In genomic region chr14:59689596-59689995, GRCm38 (mm10) we compare ENCODE assay signal across 28 mouse cellular contexts.
DNase-seq lines count a peak whose midpoint lies in the region; ATAC-seq lines count a peak whose summit lies in the region.
"Had no signal": no experiment of that assay in that cellular context is flagged by ENCODE, and none has a peak within 500 bp of the region (broad histone marks: within the 10 kb centered on the region; RNA-seq: fewer than 3 reads in every experiment).

No protein-coding gene starts in this region.

- no peak overlapping the region for H3K4me3 ChIP-seq in kidney, embryonic 16.5 days (ENCODE audit: low read length)
- H3K4me3 ChIP-seq in lung, embryonic 16.5 days (ENCODE audit: low read length) = no peak overlapping the region
- H3K4me3 ChIP-seq: embryonic facial prominence, embryonic 13.5 days; forebrain, embryonic 10.5 days; forebrain, embryonic 13.5 days; heart, adult 2 months; heart, embryonic 15.5 days had no signal

- ATAC-seq in kidney, embryonic 16.5 days (ENCODE audit: low FRiP score, low TSS enrichment) = peak; percentile 27; the same call in 1 of the 2 replicates
- ATAC-seq in lung, embryonic 16.5 days (ENCODE audit: low read depth) = peak; percentile 26
- ATAC-seq: activated CD4-positive, CD25-positive, alpha-beta regulatory T cell, adult 4 months; forebrain, embryonic 13.5 days; forebrain, embryonic 16.5 days; hindbrain, postnatal 0 days had no signal

- peaks cover 16% of the 10 kb centered on the region for H3K27me3 ChIP-seq in kidney, embryonic 16.5 days (ENCODE audit: insufficient read depth, low read length)
- no peaks in the 10 kb centered on the region for H3K27me3 ChIP-seq in lung, embryonic 16.5 days (ENCODE audit: control insufficient read depth, insufficient read depth, low read depth, low read length)
- H3K27me3 ChIP-seq: embryonic facial prominence, embryonic 13.5 days; forebrain, embryonic 13.5 days; heart, embryonic 15.5 days had no signal

- no peaks in the 10 kb centered on the region for H3K36me3 ChIP-seq in kidney, embryonic 16.5 days (ENCODE audit: insufficient read depth, low read length)
- no peaks in the 10 kb centered on the region for H3K36me3 ChIP-seq in lung, embryonic 16.5 days (ENCODE audit: control insufficient read depth, insufficient read depth, low read length)
- H3K36me3 ChIP-seq: embryonic facial prominence, embryonic 13.5 days; forebrain, embryonic 10.5 days; heart, embryonic 15.5 days had no signal

- H3K9me3 ChIP-seq in kidney, embryonic 16.5 days (ENCODE audit: low read length) = no peaks in the 10 kb centered on the region
- H3K9me3 ChIP-seq in lung, embryonic 16.5 days (ENCODE audit: control insufficient read depth, low read length) = no peaks in the 10 kb centered on the region
- H3K9me3 ChIP-seq: embryonic facial prominence, embryonic 13.5 days; forebrain, embryonic 10.5 days; forebrain, embryonic 13.5 days; heart, embryonic 15.5 days had no signal

- H3K27ac ChIP-seq in kidney, embryonic 16.5 days (ENCODE audit: low read length) = no peak overlapping the region
- no peak overlapping the region for H3K27ac ChIP-seq in lung, embryonic 16.5 days (ENCODE audit: low read length)
- H3K27ac ChIP-seq: embryonic facial prominence, embryonic 13.5 days; forebrain, embryonic 10.5 days; forebrain, embryonic 13.5 days; heart, adult 2 months; heart, embryonic 15.5 days; hindbrain, embryonic 14.5 days; hindbrain, postnatal 0 days had no signal

- H3K4me1 ChIP-seq in kidney, embryonic 16.5 days (ENCODE audit: insufficient read depth, low read length) = peaks cover 24% of the 10 kb centered on the region
- peaks cover 5% of the 10 kb centered on the region; the same call in 1 of the 2 replicates for H3K4me1 ChIP-seq in lung, embryonic 16.5 days (replicated peaks; ENCODE audit: control insufficient read depth, insufficient read depth, low read length)
- H3K4me1 ChIP-seq: forebrain, embryonic 13.5 days had no signal

- WGBS in kidney, embryonic 16.5 days = 50% methylated on average over 4 of the region's 4 CpGs
- WGBS in lung, embryonic 16.5 days = 46% methylated on average over 4 of the region's 4 CpGs

- no peak overlapping the region for H3K9ac ChIP-seq in kidney, embryonic 16.5 days (replicated peaks; ENCODE audit: low read length)
- H3K9ac ChIP-seq in lung, embryonic 16.5 days (ENCODE audit: low read length) = no peak overlapping the region
- H3K9ac ChIP-seq: embryonic facial prominence, embryonic 13.5 days; forebrain, embryonic 13.5 days; heart, embryonic 15.5 days; hindbrain, embryonic 14.5 days had no signal

- DNase-seq in embryo, embryonic 11 days = peak; percentile 12
- no peak for DNase-seq in embryo, embryonic 9.5 days (ENCODE audit: extremely low spot score)
- DNase-seq in kidney, adult 18-20 months = no peak
- DNase-seq in kidney, postnatal 4 days = peak; percentile 42 to 44
- no peak for DNase-seq in kidney, adult 11 months
- DNase-seq in lung, postnatal 4 days = no peak
- DNase-seq: adrenal gland, adult 8-10 months; adrenal gland, postnatal 25 days; cerebellum, adult 11-12 months; cerebellum, adult 8-10 months; cerebellum, postnatal 10 days; cerebellum, postnatal 36 days; gastrocnemius, postnatal 10 days; gastrocnemius, postnatal 36 days; heart, adult 2 months; heart, postnatal 10 days; heart, postnatal 36 days had no signal

- no peak overlapping the region for H3K4me2 ChIP-seq in kidney, embryonic 16.5 days (replicated peaks; ENCODE audit: low read depth, low read length)
- no peak overlapping the region for H3K4me2 ChIP-seq in lung, embryonic 16.5 days (ENCODE audit: low read depth, low read length)
- H3K4me2 ChIP-seq: embryonic facial prominence, embryonic 13.5 days; forebrain, embryonic 13.5 days; heart, embryonic 11.5 days; heart, embryonic 15.5 days; hindbrain, embryonic 14.5 days had no signal

Comparison
In these comparisons a context has a peak if more than half of its experiments do, and no peak if none do; other contexts are left out.
1. DNase-seq: peak in embryo, embryonic 11 days (single experiment) and kidney, postnatal 4 days (2 of 2); none in embryo, embryonic 9.5 days (single experiment), kidney, adult 18-20 months (single experiment), kidney, adult 11 months (single experiment) and lung, postnatal 4 days (0 of 2).